Mouse (Mus musculus): ENCODE results near the gene Mettl14.

GRCm38 (mm10) chr3:123413173-123413572, 27.3 kb upstream of the Mettl14 start:
- TF ChIP-seq POLR2A (IDR thresholded peaks at IDR 0.05; ENCODE audit: control insufficient read depth in 1 of 2, insufficient read depth in 1 of 2, low read depth in 1 of 2, low read length in 2 of 2, poor library complexity in 1 of 2) (no peak), ZMIZ1 (IDR thresholded peaks at IDR 0.05; ENCODE audit: low read depth, low read length) (no peak), ZKSCAN1 (IDR thresholded peaks at IDR 0.05; ENCODE audit: low read depth, low read length) (no peak), MYC (IDR thresholded peaks at IDR 0.05; ENCODE audit: low read depth, low read length) (no peak), NRF1 (IDR thresholded peaks at IDR 0.05; ENCODE audit: insufficient read depth, low read depth, low read length, poor library complexity, severe bottlenecking) (no peak)

Data from MEL (cell line).